Mouse (Mus musculus) intestine, embryonic 14.5 days (tissue): ENCODE data around the gene Zbtb7b. TPM values are rescaled to one million over a fixed set of nuclear protein-coding genes. Genes with fewer than 3 reads are reported as not detected.

ENCODE experiments used
- ATAC-seq: fragments of 200-750 bp; cut with Nextera tagmentation; replicated peaks from 2 replicates; pipeline ENCODE4 v1.8.0; 2017; ENCODE audit warnings: low read depth, moderate number of reproducible peaks, moderate TSS enrichment, moderate library complexity; ENCODE audit not compliant: low FRiP score, low TSS enrichment
- DNase-seq: peaks from one replicate; pipeline ENCODE4 v3.0.0-alpha.2; 2018; ENCODE audit warnings: low spot score
- H3K27ac ChIP-seq: fragments of 300-500 bp; sonication (generic); 2 replicates; pipeline ENCODE4 v1.5.1; 2014; ENCODE audit warnings: low read depth, mild to moderate bottlenecking, control low read depth
- H3K27me3 ChIP-seq: fragments of 300-500 bp; sonication (generic); replicated peaks from 2 replicates; pipeline ENCODE4 v1.6.1; 2014; ENCODE audit warnings: low read length, control low read depth; ENCODE audit not compliant: control insufficient read depth, insufficient read depth
- H3K36me3 ChIP-seq: fragments of 300-500 bp; sonication (generic); 2 replicates; pipeline ENCODE4 v1.6.1; 2014; ENCODE audit warnings: low read length, control low read depth; ENCODE audit not compliant: control insufficient read depth, insufficient read depth
- H3K4me1 ChIP-seq: fragments of 300-500 bp; sonication (generic); replicated peaks from 2 replicates; pipeline ENCODE4 v1.6.1; 2014; ENCODE audit warnings: low read length, control low read depth, mixed read lengths; ENCODE audit not compliant: control insufficient read depth, insufficient read depth
- H3K4me2 ChIP-seq: fragments of 300-500 bp; sonication (generic); 2 replicates; pipeline ENCODE4 v1.6.1; 2014; ENCODE audit warnings: low read length
- H3K4me3 ChIP-seq: fragments of 300-500 bp; sonication (generic); 2 replicates; pipeline ENCODE4 v1.5.1; 2014; ENCODE audit warnings: low read depth, low read length, control low read depth, mixed read lengths
- H3K9ac ChIP-seq: fragments of 300-500 bp; sonication (generic); 2 replicates; pipeline ENCODE4 v1.6.1; 2014; ENCODE audit warnings: mild to moderate bottlenecking, low read length
- H3K9me3 ChIP-seq: fragments of 300-500 bp; sonication (generic); 2 replicates; pipeline ENCODE4 v1.6.1; 2016; ENCODE audit warnings: low read length, control low read depth; ENCODE audit not compliant: control insufficient read depth
- WGBS: fragments of 180-500 bp; shearing (Covaris S2); extraction: QIAGEN DNeasy Blood & Tissue Kit; methylation state at CpG from one replicate; pipeline ENCODE4 v1.1.7; 2014; 5-methylcytosine and 5-hydroxymethylcytosine counted together
- polyA plus RNA-seq: library from polyadenylated mRNA; unstranded; fragments of >200 nt; fragmentation: Nextera tagmentation; extraction: Ambion mirVana; gene quantifications from 2 replicates; pipeline ENCODE4 v1.2.1, GENCODE M21; 2014

The Zbtb7b gene
- 4.7 and 5.3 TPM in 2 replicates for polyA plus RNA-seq

- peak; percentile 59 for ATAC-seq
- no peaks in the 10 kb centered on the region for H3K9me3 ChIP-seq
- DNase-seq: peak; percentile 94
- H3K4me2 ChIP-seq: peak within 1 kb of the TSS; percentile 99
- peak within 1 kb of the TSS; percentile 51 for H3K9ac ChIP-seq
- peak within 1 kb of the TSS; percentile 59 for H3K4me3 ChIP-seq
- no peaks in the 10 kb centered on the region for H3K36me3 ChIP-seq
- H3K4me1 ChIP-seq: peaks cover 29% of the 10 kb centered on the region
- H3K27ac ChIP-seq: peak within 1 kb of the TSS; percentile 83
- under 1% methylated on average over 39 of the region's 42 CpGs for WGBS
- H3K27me3 ChIP-seq: no peaks in the 10 kb centered on the region
Measured at GRCm38 (mm10) chr3:89394006-89394893, at the start of gene Zbtb7b. Gene Zbtb7b (minus strand): TSS chr3:89394776.

- Histone ChIP-seq H3K9me3 (no peaks in the 10 kb centered on the region), H3K9ac (no peak overlapping the region), H3K4me1 (peaks cover 10% of the 10 kb centered on the region), H3K4me2 (no peak overlapping the region), H3K27ac (no peak overlapping the region), H3K4me3 (no peak overlapping the region), H3K36me3 (peaks cover 18% of the 10 kb centered on the region), H3K27me3 (no peaks in the 10 kb centered on the region)
- ATAC-seq (no peak), DNase-seq (no peak)
- WGBS: 100% methylated on average over 2 of the region's 2 CpGs
Measured at GRCm38 (mm10) chr3:89440691-89441090, 46.1 kb upstream of the Zbtb7b start.

GRCm38 (mm10) chr3:89437269-89437668 is 42.7 kb upstream of the Zbtb7b start:
- Histone ChIP-seq H3K27ac (peak overlapping the region; percentile 58), H3K36me3 (peaks cover 34% of the 10 kb centered on the region), H3K9ac (peak overlapping the region; percentile 56), H3K4me2 (peak overlapping the region; percentile 58), H3K27me3 (no peaks in the 10 kb centered on the region), H3K4me3 (peak overlapping the region; percentile 50), H3K4me1 (peaks cover 10% of the 10 kb centered on the region), H3K9me3 (no peaks in the 10 kb centered on the region)
- DNase-seq: no peak
- WGBS: 36% methylated on average over 5 of the region's 5 CpGs
- ATAC-seq: no peak

- ATAC-seq: peak; percentile 84
- Histone ChIP-seq H3K27me3 (no peaks in the 10 kb centered on the region), H3K4me3 (peak within 1 kb of the TSS; percentile 50), H3K4me1 (peaks cover 14% of the 10 kb centered on the region), H3K9ac (peak within 1 kb of the TSS; percentile 56), H3K27ac (peak within 1 kb of the TSS; percentile 58), H3K4me2 (peak within 1 kb of the TSS; percentile 58), H3K36me3 (peaks cover 36% of the 10 kb centered on the region), H3K9me3 (no peaks in the 10 kb centered on the region)
- peak; percentile 78 for DNase-seq
- 5% methylated on average over 16 of the region's 16 CpGs for WGBS
Measured at GRCm38 (mm10) chr3:89436176-89437113, 41.9 kb upstream of the Zbtb7b start, which contains the start of gene Pbxip1. Gene Pbxip1 (plus strand): TSS chr3:89436706.

GRCm38 (mm10) chr3:89435041-89435440 is 40.5 kb upstream of the Zbtb7b start:
- Histone ChIP-seq H3K4me2 (no peak overlapping the region), H3K4me1 (peaks cover 20% of the 10 kb centered on the region), H3K36me3 (peaks cover 34% of the 10 kb centered on the region), H3K9ac (no peak overlapping the region), H3K27ac (no peak overlapping the region), H3K4me3 (no peak overlapping the region), H3K9me3 (no peaks in the 10 kb centered on the region), H3K27me3 (no peaks in the 10 kb centered on the region)
- no peak for ATAC-seq
- 81% methylated on average over 7 of the region's 7 CpGs for WGBS
- DNase-seq: no peak

- Histone ChIP-seq H3K9ac (no peak overlapping the region), H3K9me3 (no peaks in the 10 kb centered on the region), H3K4me1 (peaks cover 20% of the 10 kb centered on the region), H3K4me3 (no peak overlapping the region), H3K4me2 (no peak overlapping the region), H3K27me3 (no peaks in the 10 kb centered on the region), H3K36me3 (peaks cover 34% of the 10 kb centered on the region), H3K27ac (no peak overlapping the region)
- WGBS: 75% methylated on average over 11 of the region's 11 CpGs
- DNase-seq (no peak), ATAC-seq (no peak)
Measured at GRCm38 (mm10) chr3:89434532-89434931, 40.0 kb upstream of the Zbtb7b start.

GRCm38 (mm10) chr3:89432606-89433005 is 38.0 kb upstream of the Zbtb7b start:
- ATAC-seq (no peak), DNase-seq (no peak)
- 96% methylated on average over 7 of the region's 8 CpGs for WGBS
- no peak overlapping the region for H3K4me2 ChIP-seq
- H3K9ac ChIP-seq: no peak overlapping the region
- no peaks in the 10 kb centered on the region for H3K9me3 ChIP-seq
- no peak overlapping the region for H3K4me3 ChIP-seq
- peaks cover 20% of the 10 kb centered on the region for H3K4me1 ChIP-seq
- no peaks in the 10 kb centered on the region for H3K27me3 ChIP-seq
- no peak overlapping the region for H3K27ac ChIP-seq
- peaks cover 44% of the 10 kb centered on the region for H3K36me3 ChIP-seq
